Mouse (Mus musculus): ENCODE measurements at regions not wholly inside any gene's neighbourhood (a gene's known extent, or its start where the extent isn't known, plus 50 kb on each side); places are given as distances from the start of the nearest gene placed in this dataset.
A peak's percentile ranks its signal among the peaks of the same experiment; 100 is the strongest.
"Not testable (repeated sequence)": the region's sequence is repeated elsewhere in the genome, so short reads cannot be mapped to it uniquely, and the experiment has no call there.

DNA sequence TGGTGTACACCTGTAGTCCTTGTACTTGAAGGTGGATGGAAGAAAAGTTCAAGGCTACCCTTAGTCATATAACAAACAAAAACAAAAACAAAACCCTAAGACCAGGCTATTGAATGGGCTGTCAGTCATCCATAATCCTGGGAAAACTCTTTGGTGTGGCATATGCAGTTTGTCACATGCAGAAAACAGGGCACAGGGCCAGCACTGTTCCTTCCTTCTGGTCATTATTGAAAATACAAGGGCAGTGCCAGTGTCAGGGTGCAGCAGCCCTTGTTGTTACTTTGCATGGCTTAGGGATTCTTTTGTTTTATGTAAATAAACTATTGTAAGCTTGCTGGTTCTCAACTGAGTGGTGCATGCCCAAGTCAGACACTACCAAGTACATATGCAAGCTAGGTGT, 623.1 kb upstream of the Chrm3 start:
- no peak for DNase-seq (ENCODE audit: low spot score)
- Histone ChIP-seq H3K27me3 (ENCODE audit: control insufficient read depth, insufficient read depth, low read length) (no peaks in the 10 kb centered on the region), H3K4me2 (ENCODE audit: low read depth) (no peak overlapping the region), H3K4me1 (ENCODE audit: control insufficient read depth, insufficient read depth, low read length) (no peaks in the 10 kb centered on the region), H3K27ac (ENCODE audit: low read depth, low read length) (no peak overlapping the region), H3K9ac (ENCODE audit: low read length) (no peak overlapping the region), H3K36me3 (ENCODE audit: control insufficient read depth, insufficient read depth, low read length) (no peaks in the 10 kb centered on the region), H3K4me3 (ENCODE audit: low read depth, low read length) (no peak overlapping the region), H3K9me3 (ENCODE audit: control insufficient read depth, low read length) (no peaks in the 10 kb centered on the region)
- no peak for ATAC-seq (ENCODE audit: insufficient read depth, low FRiP score, low TSS enrichment)

DNA sequence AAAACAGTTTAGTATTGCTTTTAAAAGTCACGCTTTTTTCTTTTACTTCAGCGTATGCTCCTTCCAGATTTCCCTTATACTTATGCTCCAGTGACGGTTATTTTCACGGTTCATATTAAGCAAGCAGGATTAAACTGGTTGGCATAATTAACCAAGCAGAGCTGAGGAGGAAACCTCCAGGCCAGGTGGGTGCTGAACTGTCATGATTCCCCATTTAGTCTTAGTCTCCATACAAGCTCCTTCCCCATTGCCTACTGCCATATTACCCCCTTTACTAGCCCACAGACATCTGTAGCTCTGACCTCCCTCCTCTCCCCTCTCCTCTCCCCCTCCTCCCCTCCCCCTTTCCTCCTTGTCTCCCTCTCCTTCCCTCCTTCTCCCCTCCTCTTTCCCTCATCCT, 621.9 kb upstream of the Chrm3 start:
- no peak overlapping the region for H3K9ac ChIP-seq (ENCODE audit: low read length)
- H3K27me3 ChIP-seq (ENCODE audit: control insufficient read depth, insufficient read depth, low read length): no peaks in the 10 kb centered on the region
- DNase-seq (ENCODE audit: low spot score) (no peak), ATAC-seq (ENCODE audit: insufficient read depth, low FRiP score, low TSS enrichment) (no peak)
- no peak overlapping the region for H3K4me3 ChIP-seq (ENCODE audit: low read depth, low read length)
- no peaks in the 10 kb centered on the region for H3K4me1 ChIP-seq (ENCODE audit: control insufficient read depth, insufficient read depth, low read length)
- WGBS: 90% methylated on average over 4 of the region's 4 CpGs
- no peak overlapping the region for H3K4me2 ChIP-seq (ENCODE audit: low read depth)
- no peak overlapping the region for H3K27ac ChIP-seq (ENCODE audit: low read depth, low read length)
- no peaks in the 10 kb centered on the region for H3K36me3 ChIP-seq (ENCODE audit: control insufficient read depth, insufficient read depth, low read length)
- H3K9me3 ChIP-seq (ENCODE audit: control insufficient read depth, low read length): no peaks in the 10 kb centered on the region

DNA sequence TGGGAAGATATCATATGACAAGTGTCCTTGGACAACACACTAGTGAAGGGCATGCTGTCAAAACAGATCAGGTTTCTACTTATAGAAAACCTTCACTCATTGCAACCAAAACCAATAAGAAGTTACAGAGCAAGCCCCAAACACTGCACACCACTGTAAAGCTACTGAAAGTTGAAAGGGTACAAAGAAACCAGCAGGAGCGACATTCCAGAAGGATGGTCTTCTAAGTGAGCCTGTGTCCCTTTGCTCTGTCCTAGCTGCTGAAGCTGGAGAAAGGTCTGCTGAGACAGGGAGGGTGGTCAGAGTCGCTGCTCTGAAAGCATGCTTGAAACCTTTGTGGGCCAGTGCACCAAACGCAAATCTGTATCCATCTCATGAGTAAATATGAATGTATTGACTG, 611.3 kb upstream of the Chrm3 start:
- Histone ChIP-seq H3K4me3 (ENCODE audit: low read depth, low read length) (no peak overlapping the region), H3K36me3 (ENCODE audit: control insufficient read depth, insufficient read depth, low read length) (no peaks in the 10 kb centered on the region), H3K9me3 (ENCODE audit: control insufficient read depth, low read length) (no peaks in the 10 kb centered on the region), H3K4me2 (ENCODE audit: low read depth) (no peak overlapping the region), H3K9ac (ENCODE audit: low read length) (no peak overlapping the region), H3K4me1 (ENCODE audit: control insufficient read depth, insufficient read depth, low read length) (no peaks in the 10 kb centered on the region), H3K27ac (ENCODE audit: low read depth, low read length) (no peak overlapping the region), H3K27me3 (ENCODE audit: control insufficient read depth, insufficient read depth, low read length) (no peaks in the 10 kb centered on the region)
- WGBS: 84% methylated on average over 3 of the region's 3 CpGs
- ATAC-seq (ENCODE audit: insufficient read depth, low FRiP score, low TSS enrichment): no peak
- DNase-seq (ENCODE audit: low spot score): no peak

DNA sequence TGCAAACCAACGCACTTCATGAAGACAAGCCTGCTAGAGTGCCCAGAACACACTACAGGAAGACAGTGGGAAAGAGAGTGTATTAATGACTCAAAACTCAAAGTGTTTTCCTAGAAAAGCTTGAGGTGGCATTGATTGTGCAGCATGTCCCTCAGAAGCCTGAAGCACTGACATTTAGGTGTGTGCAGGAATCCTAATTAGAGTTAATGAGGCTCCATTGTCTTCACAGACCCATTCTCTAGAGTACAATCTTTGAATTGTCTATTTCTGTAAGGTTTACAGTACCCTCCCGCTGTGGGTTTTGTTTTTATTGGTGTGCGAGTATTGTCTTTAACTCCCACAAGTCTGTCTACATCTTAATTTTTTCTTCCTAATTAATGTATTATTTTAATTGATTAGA, 610.1 kb upstream of the Chrm3 start:
- H3K4me2 ChIP-seq (ENCODE audit: low read depth): no peak overlapping the region
- H3K4me3 ChIP-seq (ENCODE audit: low read depth, low read length): no peak overlapping the region
- DNase-seq (ENCODE audit: low spot score) (no peak), ATAC-seq (ENCODE audit: insufficient read depth, low FRiP score, low TSS enrichment) (no peak)
- no peaks in the 10 kb centered on the region for H3K27me3 ChIP-seq (ENCODE audit: control insufficient read depth, insufficient read depth, low read length)
- no peak overlapping the region for H3K9ac ChIP-seq (ENCODE audit: low read length)
- no peaks in the 10 kb centered on the region for H3K36me3 ChIP-seq (ENCODE audit: control insufficient read depth, insufficient read depth, low read length)
- no peaks in the 10 kb centered on the region for H3K4me1 ChIP-seq (ENCODE audit: control insufficient read depth, insufficient read depth, low read length)
- no peaks in the 10 kb centered on the region for H3K9me3 ChIP-seq (ENCODE audit: control insufficient read depth, low read length)
- 91% methylated on average over 3 of the region's 3 CpGs for WGBS
- no peak overlapping the region for H3K27ac ChIP-seq (ENCODE audit: low read depth, low read length)

DNA sequence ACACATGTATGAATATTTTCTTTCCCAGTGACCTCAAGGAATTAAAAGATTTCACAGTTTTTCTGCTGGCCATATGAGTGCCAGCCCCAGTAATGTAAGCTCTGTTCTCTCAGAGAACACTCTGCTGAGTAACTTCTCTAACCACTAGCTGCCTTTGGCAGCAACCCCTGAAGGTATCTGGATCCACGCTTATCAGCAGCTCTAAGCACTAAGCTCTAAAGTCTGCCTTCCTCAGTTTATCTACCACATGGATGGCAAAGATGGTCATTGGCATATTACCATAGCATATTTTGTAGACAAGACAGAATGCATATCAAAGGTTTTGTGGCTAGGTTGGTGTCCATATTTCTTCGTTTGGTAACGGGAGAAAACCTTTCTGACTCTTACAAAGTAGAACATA, 592.3 kb upstream of the Chrm3 start:
- Histone ChIP-seq H3K9ac (ENCODE audit: low read length) (no peak overlapping the region), H3K4me3 (ENCODE audit: low read depth, low read length) (no peak overlapping the region), H3K4me1 (ENCODE audit: control insufficient read depth, insufficient read depth, low read length) (no peaks in the 10 kb centered on the region), H3K4me2 (ENCODE audit: low read depth) (no peak overlapping the region), H3K27me3 (ENCODE audit: control insufficient read depth, insufficient read depth, low read length) (no peaks in the 10 kb centered on the region), H3K27ac (ENCODE audit: low read depth, low read length) (no peak overlapping the region), H3K9me3 (ENCODE audit: control insufficient read depth, low read length) (no peaks in the 10 kb centered on the region), H3K36me3 (ENCODE audit: control insufficient read depth, insufficient read depth, low read length) (no peaks in the 10 kb centered on the region)
- WGBS: 91% methylated on average over 3 of the region's 3 CpGs
- no peak for ATAC-seq (ENCODE audit: insufficient read depth, low FRiP score, low TSS enrichment)
- no peak for DNase-seq (ENCODE audit: low spot score)

DNA sequence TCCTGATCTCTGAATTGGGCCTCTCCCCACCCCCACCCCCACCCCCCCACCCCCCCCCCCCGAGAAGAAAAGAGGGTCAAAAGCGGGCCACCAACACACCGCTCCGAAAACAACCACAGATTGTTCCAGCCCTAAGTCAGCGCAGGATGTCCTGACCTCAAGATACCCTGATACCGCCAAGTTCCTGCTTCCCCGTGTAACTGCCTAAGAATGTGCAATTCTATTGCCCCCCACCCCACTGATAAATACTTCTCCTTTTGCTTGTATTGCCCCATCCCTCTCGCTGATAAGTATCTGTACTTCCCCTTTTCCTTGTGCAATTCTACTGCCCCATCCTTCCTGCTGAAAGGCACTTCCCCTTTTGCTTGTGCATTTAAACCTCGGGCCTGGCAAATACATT, 590.0 kb upstream of the Chrm3 start:
- H3K4me1 ChIP-seq (ENCODE audit: control insufficient read depth, insufficient read depth, low read length); H3K9me3 ChIP-seq (ENCODE audit: control insufficient read depth, low read length); H3K36me3 ChIP-seq (ENCODE audit: control insufficient read depth, insufficient read depth, low read length); H3K4me3 ChIP-seq (ENCODE audit: low read depth, low read length); DNase-seq (ENCODE audit: low spot score); H3K4me2 ChIP-seq (ENCODE audit: low read depth); H3K27me3 ChIP-seq (ENCODE audit: control insufficient read depth, insufficient read depth, low read length); ATAC-seq (ENCODE audit: insufficient read depth, low FRiP score, low TSS enrichment); H3K9ac ChIP-seq (ENCODE audit: low read length); H3K27ac ChIP-seq (ENCODE audit: low read depth, low read length): not testable (repeated sequence)
- whole genome bisulfite sequencing: 86% methylated on average over 7 of the region's 9 CpGs

DNA sequence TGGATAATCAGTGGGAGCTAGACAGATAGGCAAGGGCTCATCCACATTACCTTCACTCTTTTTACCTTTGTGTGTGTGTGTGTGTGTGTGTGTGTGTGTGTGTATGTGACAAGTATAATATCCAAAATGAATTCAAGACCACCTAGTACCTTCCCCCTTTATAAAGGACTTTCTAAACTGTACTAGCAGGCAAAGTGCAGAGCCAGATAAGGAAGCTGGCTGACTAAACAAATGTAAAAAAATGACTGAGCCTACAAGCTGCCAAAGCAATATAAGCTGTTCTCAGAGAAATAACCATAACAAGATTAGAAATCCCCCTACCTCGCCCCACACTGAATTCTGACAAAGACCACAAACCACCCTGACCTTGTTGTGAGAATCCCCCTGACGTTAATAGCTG, 586.8 kb upstream of the Chrm3 start:
- H3K9me3 ChIP-seq (ENCODE audit: control insufficient read depth, low read length): no peaks in the 10 kb centered on the region
- no peak overlapping the region for H3K27ac ChIP-seq (ENCODE audit: low read depth, low read length)
- H3K27me3 ChIP-seq (ENCODE audit: control insufficient read depth, insufficient read depth, low read length): no peaks in the 10 kb centered on the region
- ATAC-seq (ENCODE audit: insufficient read depth, low FRiP score, low TSS enrichment) (no peak), DNase-seq (ENCODE audit: low spot score) (no peak)
- no peaks in the 10 kb centered on the region for H3K36me3 ChIP-seq (ENCODE audit: control insufficient read depth, insufficient read depth, low read length)
- WGBS: 83% methylated on average over 2 of the region's 2 CpGs
- H3K4me1 ChIP-seq (ENCODE audit: control insufficient read depth, insufficient read depth, low read length): no peaks in the 10 kb centered on the region
- H3K4me2 ChIP-seq (ENCODE audit: low read depth): no peak overlapping the region
- no peak overlapping the region for H3K9ac ChIP-seq (ENCODE audit: low read length)
- no peak overlapping the region for H3K4me3 ChIP-seq (ENCODE audit: low read depth, low read length)

DNA sequence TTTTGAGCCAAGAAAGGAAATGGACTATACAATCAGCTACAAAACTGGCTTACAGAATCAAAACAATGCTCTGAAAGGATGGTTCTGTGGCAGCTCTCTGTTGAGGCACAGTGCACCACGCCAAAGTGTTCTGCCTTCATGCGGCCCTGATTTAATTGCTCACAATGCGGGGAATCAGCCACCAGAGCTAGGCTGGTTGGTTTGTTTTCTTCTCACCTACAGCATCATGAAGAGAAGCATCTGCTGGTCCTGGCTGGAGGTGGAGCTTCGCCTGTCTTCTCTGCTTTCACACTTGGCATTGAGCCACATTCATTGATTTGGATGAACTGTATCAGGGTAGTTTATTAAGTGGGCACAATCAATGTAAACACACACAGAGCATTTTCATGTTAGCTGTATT, 583.2 kb upstream of the Chrm3 start:
- Histone ChIP-seq H3K9me3 (ENCODE audit: control insufficient read depth, low read length) (no peaks in the 10 kb centered on the region), H3K9ac (ENCODE audit: low read length) (no peak overlapping the region), H3K4me2 (ENCODE audit: low read depth) (no peak overlapping the region), H3K4me3 (ENCODE audit: low read depth, low read length) (no peak overlapping the region), H3K27ac (ENCODE audit: low read depth, low read length) (no peak overlapping the region), H3K4me1 (ENCODE audit: control insufficient read depth, insufficient read depth, low read length) (no peaks in the 10 kb centered on the region), H3K27me3 (ENCODE audit: control insufficient read depth, insufficient read depth, low read length) (no peaks in the 10 kb centered on the region), H3K36me3 (ENCODE audit: control insufficient read depth, insufficient read depth, low read length) (no peaks in the 10 kb centered on the region)
- ATAC-seq (ENCODE audit: insufficient read depth, low FRiP score, low TSS enrichment) (no peak), DNase-seq (ENCODE audit: low spot score) (no peak)
- WGBS: 75% methylated on average over 4 of the region's 4 CpGs

DNA sequence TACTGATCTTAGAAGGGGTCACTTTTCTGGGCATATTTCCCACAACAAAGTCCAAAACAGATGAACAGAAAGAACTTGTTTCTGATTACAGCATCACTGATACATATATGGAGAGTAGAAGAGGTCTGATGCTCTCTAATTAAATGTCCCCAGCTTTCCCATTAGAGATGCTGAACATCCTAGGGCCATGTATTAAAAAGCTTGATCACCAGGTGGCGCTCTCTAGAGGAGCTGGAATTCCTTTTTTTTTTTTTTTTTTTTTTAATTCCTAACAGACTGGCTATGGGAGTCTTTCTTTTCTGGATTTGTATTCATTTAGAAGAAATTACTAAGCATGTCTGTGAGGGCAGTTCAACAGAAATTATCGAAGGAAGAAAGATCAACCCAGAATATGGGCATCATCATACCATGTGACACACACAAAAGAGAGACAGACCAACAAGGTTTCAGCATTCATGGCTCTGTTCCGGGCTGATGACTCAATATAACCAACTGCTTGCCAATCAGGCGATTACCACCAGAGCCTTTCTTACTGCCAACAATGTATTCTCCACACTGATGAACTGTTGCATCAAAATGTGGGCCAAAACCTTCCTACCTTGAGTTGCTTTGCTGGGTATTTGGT, 581.5 kb upstream of the Chrm3 start:
- Histone ChIP-seq H3K36me3 (ENCODE audit: control insufficient read depth, insufficient read depth, low read length) (no peaks in the 10 kb centered on the region), H3K4me3 (ENCODE audit: low read depth, low read length) (no peak overlapping the region), H3K9ac (ENCODE audit: low read length) (no peak overlapping the region), H3K27ac (ENCODE audit: low read depth, low read length) (no peak overlapping the region), H3K4me1 (ENCODE audit: control insufficient read depth, insufficient read depth, low read length) (no peaks in the 10 kb centered on the region), H3K27me3 (ENCODE audit: control insufficient read depth, insufficient read depth, low read length) (no peaks in the 10 kb centered on the region), H3K4me2 (ENCODE audit: low read depth) (no peak overlapping the region), H3K9me3 (ENCODE audit: control insufficient read depth, low read length) (no peaks in the 10 kb centered on the region)
- 55% methylated on average over 4 of the region's 4 CpGs for WGBS
- peak; percentile 10 for DNase-seq (ENCODE audit: low spot score)
- no peak; the same call in 1 of the 2 replicates for ATAC-seq (ENCODE audit: insufficient read depth, low FRiP score, low TSS enrichment)
